Mouse (Mus musculus) kidney, postnatal 36 days (tissue): ENCODE measurements at regions not wholly inside any gene's neighbourhood (a gene's known extent, or its start where the extent isn't known, plus 50 kb on each side); places are given as distances from the start of the nearest gene placed in this dataset.

Experiments used
- DNase-seq, 2 experiments: peaks; one replicate each; pipeline ENCODE4 v3.0.0; 2021 to 2022; ENCODE audit warnings: mixed read lengths in 2 of 2

DNA sequence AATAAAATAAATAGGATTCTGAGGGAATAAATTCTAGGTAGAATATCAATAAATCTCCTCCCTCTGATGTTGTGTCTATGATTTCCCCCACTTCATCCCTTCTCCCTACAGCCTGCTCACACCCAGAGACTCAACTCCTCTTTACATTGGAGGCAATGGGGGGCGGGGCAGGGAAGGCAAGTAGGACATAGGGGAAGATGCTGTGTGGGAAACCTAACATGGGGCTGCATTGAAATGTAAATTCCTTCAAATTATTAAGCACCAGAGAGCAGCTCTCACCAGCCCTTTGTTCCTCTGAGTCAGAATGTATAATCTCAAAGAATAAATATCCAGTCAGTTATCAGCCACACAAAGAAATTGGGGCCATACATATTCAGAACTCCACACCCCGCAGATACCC, 91.6 kb downstream of the Nuf2 start:
- DNase-seq = no peak

DNA sequence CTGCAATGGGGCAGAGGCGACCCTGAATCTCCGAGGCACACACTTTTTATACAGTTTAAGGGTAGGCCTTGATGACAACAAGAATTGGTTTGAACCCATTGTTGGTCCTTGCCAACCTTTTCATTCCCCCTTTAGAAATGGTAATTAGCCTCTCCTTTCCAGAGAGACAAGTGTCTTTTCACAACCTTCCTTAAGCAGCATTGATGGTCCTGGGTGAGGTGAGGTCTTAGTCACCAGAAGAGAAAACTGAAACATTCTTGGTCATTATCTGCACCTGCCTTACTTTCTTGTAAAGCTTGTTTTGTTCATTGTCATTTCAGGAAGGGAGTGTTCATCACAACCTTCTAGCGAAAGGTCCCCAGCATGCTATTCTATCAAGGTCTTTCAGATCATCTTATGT, 93.3 kb downstream of the Nuf2 start:
- DNase-seq = no peak

DNA sequence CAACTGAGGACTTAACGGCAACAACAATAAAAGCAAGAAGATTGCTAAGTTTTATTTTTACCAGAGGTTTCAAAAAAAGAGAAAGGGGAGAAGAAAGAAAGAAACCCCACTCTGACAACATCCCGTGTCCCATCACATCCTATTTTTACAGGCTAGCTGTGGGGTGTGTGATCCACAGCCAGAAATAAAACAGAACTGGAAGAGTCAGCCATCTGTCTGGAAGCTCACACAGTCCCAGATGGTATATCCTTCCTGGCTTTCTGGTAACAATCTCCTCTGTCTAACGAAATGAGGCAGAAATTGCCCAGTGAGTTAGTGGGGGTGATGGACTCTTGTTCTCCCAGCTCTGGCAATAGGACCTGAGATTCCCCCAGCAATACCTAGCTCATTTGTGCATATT, 108.9 kb downstream of the Nuf2 start:
- no peak for DNase-seq

DNA sequence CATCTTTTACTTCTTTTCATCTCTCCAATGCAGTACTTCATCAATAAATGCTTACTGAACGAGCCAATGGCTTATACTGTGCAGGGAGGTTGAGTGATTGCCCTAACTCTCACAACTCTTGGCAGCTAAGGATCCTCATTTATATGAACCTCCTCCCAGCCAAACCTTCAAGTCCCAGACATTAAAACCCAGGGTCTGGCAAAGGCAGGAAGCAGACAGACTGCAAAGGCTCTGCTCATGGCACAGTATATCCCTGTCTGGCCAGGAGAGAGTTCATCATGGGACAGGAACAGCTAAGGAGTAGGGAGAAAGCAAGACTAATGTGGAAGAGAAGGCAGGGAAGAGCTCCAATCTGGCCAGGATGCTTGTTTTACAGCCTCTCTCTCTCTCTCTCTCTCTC, 109.6 kb downstream of the Nuf2 start:
- no peak for DNase-seq

DNA sequence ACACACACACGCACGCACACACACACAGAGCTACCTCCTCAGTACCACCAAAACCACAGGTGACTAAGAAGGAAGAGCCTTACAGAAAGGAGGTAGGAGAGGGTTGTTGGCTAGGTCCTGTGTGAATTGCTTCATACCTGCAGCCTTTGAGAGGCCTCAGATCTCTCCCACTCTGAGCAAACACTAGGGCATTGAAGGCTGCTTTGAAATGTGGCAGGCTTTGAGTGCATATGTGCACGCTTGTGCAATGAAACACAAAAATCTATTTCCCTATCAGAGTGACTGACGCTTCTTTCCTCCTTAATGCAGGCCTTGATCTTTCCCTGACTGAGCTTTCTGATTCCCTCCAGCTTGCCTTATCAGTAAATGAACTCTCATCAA, 112.6 kb downstream of the Nuf2 start:
- DNase-seq = no peak

DNA sequence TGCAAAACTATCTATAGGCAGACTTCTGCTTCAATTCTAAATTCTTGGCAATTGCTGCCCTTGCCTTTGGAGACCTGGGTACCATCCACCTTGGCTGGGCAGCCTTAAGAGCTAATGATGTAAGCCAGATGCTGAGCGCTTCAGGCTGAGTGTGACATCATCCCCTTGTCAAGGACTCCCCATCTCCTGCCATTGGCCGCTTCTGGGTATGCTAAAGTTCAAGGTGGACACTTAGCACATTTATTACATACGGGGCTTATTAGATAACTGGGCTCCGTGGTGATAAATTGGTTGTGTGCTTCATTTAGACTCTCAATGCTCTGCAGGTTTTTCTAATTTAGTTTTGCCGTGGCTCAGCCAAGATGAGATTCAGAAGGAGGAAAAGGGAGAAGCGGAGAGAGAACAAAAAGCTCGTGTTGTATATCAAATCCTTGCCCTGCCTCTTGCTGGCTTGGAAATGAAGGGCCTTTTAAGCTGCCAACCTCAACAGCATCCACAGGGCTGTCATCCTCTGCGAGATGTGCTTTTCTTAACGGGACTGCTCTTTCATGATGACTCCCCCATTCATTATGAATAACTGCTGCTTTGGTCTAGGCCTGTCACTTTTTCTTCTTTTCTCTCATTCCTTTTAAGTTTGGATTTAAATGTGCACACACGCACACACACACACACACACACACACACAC, 113.1 kb downstream of the Nuf2 start:
- no peak for DNase-seq

DNA sequence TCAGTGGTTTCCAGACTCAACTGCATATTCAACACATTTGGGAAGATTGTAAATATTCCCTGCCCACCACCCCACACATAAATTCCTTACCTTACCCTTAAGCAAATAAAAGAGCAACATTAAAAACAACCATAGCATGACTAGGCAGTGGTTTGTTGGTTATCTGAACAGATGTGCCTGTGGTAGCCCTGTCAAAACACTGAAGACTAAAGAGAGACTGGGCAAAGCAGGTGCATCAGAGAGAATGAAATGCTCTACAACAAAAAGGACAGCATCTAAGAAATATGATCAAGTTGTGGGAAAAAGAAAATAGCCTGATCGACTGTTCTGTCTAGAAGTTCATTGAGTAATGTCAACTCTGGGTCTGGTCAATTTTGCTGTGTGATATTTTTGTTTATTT, 114.6 kb downstream of the Nuf2 start:
- no peak for DNase-seq

DNA sequence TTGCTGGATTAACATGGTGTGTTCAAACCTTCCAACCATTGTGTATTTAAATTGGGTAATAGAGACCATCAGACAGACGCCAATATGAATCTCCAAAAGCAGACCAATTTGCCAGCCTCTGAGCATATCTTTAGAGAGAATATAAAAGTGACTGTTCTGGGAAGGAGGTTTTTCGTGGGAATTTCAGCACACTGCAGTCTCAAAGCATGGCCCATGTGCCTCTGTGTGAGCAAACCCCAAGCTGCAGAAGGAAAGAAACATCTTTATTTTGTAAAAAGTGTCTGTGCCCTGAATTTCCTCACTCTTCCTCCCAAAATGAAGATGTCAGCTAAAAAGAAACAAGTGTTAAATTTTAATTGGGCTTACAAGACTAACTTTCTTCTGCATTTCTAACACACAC, 123.1 kb downstream of the Nuf2 start:
- DNase-seq = no peak

DNA sequence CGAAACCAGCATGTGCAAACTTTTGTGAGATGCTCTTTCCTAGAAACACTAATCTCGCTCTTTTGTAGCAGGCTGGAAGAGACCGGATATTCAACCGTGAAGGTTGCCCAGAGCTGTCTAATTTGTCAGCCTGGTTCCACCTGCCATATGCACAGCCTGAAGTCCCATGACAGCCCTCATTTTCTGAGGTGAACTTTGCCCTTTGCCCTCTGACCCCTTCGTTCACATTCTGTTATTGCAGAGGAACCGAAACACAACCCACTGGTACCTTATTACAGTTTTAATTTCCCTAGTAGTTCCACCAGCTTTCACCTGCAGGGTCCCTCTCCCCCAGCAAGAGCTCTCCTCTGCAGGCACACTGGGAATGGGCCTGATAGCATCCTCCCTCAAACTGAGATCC, 130.4 kb downstream of the Nuf2 start:
- peak in 1 of 2 experiments; percentile 4 for DNase-seq

DNA sequence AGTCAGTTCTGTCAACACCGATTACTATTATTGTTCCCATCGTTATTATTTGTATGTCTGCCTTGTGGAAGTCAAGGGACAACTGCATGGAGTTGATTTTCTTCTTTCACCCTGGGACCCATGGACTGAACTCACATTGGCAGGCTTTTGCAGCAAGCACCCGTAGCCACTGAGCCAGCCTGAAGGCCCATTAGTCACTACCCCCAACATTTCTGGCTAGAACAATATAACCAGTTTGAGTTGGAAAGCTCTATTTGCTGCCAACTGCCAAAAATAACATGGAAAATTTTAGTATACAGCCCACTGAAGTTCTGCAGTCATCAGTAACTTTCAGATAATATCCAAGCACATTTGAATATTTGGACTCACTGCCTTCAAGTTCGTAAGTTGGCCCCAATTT, 133.9 kb downstream of the Nuf2 start:
- DNase-seq = no peak

DNA sequence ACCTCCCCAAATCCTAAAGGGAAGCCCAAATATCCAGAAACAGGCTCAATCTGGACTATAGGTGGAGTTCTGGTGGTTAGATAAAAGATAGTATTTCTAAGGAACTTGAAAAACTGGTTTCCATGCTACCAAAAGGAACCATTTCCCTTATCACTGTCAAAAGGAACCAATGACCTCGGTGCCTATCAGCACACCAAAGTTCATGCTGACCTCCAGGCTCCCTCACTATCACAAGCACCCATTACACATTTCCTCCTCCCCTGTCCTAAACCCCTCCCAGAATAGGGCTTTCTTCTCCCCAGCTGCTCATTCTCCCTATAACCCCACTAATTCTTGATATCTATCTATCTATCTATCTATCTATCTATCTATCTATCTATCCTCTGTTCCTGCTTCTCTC, 144.2 kb downstream of the Nuf2 start:
- no peak for DNase-seq

DNA sequence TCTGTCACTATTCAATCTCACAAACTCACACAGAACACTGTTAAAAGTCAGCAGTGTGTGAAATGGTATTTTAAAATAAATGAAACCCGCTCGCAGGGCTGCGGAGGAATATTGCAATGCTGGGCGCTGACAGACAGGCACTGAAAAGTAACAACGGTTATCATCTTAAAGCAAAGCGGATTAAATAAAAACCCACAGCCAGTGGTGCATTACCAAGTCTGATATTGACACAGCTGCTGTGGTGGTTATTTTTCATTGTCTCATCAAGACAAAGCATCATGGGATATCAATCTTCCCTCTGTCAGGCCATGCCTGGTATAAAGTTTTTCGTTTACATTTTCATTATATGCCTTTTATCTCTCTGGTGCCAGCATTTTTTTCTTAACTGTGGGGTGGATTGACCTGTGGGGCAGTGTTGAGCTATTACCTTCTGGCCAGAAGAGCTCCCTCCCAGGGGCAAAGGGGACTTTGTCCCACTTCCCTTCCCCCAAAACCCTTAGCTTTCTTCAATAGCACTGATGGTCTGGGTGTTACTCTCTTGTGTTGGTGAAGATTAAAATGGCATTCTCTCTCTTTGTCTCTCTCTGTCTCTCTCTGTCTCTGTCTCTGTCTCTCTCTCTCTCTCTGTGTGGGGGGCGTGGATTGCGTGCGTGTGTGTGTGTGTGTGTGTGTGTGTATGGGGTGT, 145.4 kb downstream of the Nuf2 start:
- DNase-seq = peak; percentile 19 to 37

DNA sequence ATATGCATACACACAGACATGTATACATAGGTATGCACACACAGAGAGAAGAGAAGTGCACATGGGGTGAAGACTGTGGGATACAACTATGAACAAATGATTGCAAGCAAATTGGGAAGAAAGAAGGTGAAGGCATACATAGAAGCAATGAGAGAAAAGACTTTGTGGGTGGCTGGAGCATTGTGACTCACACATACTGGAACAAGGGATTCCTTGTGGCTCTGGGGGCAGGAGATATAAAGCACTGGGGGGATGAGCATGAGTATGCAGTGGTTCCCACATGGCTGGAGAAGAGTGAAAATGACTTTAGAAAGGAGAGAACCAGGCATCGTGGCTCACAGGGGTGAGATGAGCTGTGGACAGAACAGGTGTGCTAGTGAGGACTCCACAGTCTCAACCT, 156.6 kb downstream of the Nuf2 start:
- DNase-seq = no peak

DNA sequence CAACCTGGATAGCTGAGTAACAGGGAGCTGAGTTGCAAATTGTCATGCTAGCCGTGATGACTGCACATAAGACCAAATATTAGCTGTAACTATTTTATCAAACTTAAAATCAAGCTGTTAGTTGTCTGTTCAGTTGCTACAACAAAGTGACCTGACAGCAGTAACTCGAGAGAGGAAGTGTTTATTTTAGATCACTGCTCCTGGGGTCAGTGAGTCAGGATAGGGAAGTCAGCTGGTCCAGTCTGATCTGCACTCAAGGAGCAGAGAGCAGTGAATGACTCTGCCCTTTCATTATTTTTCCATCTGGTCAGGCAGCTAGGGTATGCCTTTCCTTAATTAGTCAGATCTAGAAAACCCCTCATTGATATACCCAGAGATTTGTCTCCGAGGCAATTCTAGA, 162.5 kb downstream of the Nuf2 start:
- peak; percentile 8 to 27 for DNase-seq

DNA sequence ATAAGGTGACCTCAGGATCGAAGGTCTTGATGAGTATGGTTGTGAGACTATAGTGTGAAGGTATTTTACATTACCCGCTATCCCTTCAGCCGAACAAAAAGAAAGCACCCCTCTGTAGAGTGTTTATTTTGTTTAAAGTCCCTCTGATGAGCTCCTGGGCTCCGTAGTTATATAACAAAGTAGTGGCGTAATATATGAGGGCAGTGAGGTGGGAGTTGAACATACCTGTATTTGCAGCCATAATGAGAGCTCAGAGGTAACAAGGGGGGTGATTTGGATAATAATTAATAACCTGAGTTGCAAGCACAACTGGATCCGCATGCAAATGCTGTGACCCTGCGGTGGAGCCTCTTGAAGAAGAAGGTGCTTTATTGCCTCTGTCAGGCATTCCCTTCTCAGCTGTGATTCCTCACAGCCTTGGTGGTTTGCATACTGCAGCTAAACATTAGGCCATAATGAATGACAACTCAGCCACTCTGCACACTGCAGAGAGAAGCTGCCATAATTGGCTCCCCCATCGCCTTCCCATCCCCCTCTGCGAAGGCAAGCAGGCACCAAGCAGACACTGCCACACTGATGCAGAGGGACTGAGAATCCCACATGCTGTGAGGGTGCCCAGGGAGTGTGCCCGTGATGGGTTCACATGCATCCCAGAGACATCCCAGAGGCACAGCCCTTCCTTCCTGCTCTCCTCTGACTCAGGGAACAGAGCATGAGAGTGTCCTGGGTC, 163.3 kb downstream of the Nuf2 start:
- no peak for DNase-seq

DNA sequence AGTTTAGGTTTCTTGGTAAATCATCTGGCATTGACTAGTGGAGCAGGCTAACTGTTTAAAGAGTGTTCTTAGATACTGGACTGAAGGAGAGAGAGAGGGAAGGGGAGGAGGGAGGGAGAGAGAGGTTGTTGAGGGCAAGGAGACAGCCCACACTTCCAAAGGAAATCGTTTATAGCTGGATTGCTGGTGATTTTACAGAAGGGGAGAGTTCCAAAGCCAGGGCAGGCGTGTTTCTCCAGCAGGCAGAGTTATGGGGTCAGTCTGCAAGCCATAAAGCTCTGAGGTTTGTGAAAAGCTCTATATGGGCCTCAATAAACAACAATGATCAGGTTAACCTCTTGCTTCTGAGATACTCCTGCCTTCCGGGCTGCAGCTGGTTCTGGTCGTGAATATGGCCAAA, 163.9 kb downstream of the Nuf2 start:
- no peak for DNase-seq

DNA sequence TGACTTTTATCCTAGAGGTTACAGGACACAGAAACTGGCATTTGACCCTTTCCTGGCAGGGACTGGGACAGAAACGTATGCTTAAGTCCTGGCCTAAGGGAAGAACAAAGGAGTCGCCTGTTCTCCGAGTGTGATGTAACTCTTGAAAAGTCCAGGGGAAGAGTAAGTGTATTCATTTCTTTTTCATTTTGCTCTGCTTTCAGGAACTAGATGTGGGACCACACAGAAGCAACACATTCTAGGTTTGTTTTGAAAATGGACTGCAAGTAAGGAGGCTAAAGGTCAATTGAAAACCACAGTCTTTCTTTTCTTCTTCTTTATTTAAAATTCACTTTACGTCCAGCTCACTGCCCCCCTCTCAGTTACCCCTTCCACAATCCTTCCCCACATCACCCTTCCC, 168.7 kb downstream of the Nuf2 start:
- DNase-seq = no peak

DNA sequence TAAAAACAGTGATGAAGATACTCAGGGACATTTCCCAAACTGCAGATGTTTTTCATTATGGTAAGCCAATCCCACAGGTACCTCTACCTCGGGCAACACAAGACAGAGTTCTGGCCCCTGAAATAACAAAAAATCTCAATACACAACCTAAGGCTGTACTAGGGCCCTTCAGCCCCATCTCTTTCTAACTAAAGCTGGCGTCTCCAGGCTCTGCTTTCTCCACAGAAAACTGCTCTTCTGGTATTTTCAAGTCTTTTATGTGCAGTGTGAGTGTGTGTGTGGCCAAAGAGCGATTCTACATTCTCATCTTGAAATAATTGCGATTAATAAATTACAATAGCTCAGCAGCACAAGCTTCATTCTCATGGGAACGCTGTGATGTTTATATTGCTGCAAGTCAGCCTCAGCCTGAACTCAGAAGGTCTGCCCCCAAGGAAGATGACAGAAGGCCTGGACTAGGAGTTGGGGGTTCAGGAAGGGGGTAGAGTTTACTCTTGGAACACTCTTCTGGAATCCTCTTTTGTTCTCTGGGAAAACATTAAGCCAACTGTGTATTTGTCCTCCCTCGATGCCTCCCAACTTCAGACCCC, 173.5 kb downstream of the Nuf2 start:
- DNase-seq = no peak

DNA sequence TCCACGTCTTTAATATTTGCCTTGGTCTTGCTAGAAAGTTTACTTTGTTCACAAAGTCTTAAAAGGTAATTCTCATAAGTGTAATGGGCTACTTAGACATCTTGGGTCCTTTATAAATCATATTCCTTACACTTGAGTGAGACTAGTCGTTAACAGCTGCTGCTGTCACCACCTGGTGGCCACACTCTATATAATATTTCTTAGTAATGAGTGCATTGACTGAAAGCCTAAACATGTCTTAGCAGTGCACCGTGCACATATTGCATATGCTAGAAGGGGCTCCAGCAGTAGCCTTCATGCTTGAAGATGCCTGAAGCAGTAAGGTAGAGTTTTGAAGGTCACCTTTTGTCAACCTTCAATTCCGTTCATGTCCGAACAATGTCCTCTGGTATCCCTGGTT, 177.2 kb downstream of the Nuf2 start:
- DNase-seq = peak; percentile 32 to 65

DNA sequence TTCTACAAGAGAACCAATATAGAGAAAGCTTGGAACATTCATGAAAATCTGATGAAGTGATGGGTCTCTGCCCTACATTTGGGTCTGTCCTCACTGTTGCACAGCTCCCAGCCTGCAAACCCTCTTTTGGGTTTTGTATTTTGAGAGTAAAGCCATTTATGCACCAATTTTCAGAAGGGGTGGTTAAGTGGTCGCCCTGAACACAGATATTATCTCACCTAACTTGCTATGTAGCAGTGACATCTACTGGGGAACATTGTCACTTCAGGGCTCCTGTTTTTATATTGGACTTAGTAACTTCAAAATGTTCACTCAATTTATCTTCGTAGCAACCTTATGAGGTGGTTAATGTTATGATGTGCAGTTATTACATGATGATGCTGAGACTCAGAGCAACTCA, 183.6 kb downstream of the Nuf2 start:
- peak; percentile 43 to 54 for DNase-seq

DNA sequence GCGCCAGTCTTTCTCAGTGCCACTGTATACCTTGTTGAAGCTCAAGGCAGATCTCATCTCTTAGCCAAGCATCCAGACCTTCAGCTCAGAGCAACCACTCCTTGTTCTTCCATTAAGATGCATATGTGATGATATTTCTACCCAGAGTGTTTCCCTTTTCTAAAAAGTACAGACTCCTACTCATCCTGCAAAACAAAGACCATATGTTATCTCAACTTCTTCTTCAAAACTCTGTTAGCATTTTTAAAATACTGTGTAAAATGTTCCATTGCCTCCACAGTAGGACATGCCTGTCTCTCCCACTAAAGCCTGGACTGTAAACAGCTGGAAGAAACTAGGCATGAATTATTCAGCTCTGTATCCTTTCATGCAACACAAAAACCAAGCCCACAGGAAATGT, 184.4 kb downstream of the Nuf2 start:
- DNase-seq = no peak

DNA sequence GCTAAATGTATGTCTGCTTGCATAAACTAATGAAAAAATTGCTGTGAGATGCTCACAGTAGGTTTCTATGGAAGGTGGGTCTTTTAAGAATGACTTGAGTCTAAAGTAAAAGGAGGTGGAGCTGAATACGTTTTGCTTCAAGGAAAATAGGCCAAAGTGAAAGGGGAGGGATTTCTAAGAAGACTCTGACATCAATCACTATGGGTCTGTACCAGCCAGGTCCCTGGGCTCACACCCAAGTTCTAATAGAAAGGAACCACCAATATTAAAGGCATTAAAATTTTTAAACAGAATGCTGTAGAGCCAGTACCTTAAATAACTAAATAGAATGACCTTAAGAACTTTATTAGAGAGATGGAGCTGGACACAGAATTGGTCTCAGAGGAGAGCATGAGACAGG, 190.1 kb downstream of the Nuf2 start:
- peak; percentile 28 to 38 for DNase-seq

DNA sequence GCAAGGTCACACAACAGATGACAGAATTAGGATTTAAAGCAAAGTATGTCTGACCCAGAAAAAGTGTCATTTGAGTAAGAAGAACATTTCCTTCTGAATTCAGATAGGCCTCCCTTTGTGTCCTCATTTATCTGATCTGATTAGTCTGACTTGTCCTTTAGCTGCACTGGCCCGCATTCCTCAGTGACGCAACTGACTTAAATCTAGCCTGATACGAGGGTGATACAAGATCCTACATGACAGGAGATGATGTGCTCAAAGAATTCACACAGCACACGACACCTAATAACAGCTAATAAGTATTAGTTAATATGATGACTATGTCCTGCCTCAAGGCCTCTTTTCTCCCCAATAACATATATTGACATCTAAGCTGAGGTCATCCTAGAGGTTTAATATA, 192.8 kb downstream of the Nuf2 start:
- no peak for DNase-seq

DNA sequence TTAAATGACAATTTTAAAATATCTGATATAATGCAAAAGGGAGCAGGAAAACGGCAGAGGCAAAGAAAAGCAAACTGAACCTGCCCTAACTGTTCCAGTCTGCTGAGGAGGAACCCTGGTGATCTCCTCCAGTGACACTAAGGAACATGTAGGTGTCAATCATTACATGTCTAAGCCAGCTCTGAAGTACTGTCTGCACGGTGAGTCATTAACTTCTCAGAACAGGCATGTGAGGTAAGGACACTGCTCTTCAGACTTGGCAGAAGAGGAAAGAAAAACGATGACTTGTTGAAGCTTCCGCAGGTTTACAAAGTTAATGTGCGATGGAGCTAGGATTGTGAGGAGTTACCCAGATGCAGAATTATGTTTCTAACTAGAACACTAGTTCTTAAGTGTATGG, 199.1 kb downstream of the Nuf2 start:
- DNase-seq = peak; percentile 22 to 68
